ENCODE assay signal across 33 mouse cellular contexts in genomic region chr8:8554691-8555090, GRCm38 (mm10).
"Had no signal": no experiment of that assay in that cellular context is flagged by ENCODE, and none has a peak within 500 bp of the region (broad histone marks: within the 10 kb centered on the region; RNA-seq: fewer than 3 reads in every experiment).

No protein-coding gene starts in this region.

- H3K9me3 ChIP-seq: heart, embryonic 10.5 days; heart, embryonic 15.5 days; hindbrain, embryonic 13.5 days; hindbrain, embryonic 15.5 days; kidney, embryonic 15.5 days had no signal

- H3K4me2 ChIP-seq: heart, embryonic 11.5 days; heart, embryonic 12.5 days; heart, embryonic 13.5 days; heart, embryonic 15.5 days; hindbrain, embryonic 12.5 days; hindbrain, embryonic 13.5 days; hindbrain, embryonic 14.5 days; hindbrain, embryonic 15.5 days; kidney, embryonic 15.5 days had no signal

- DNase-seq: heart, postnatal 10 days; heart, postnatal 14 days; heart, postnatal 36 days; heart, postnatal 4 days; kidney, adult 11 months; kidney, adult 18-20 months; kidney, adult 2 months; kidney, adult 8-10 months; kidney, adult 9 months; kidney, postnatal 10 days; kidney, postnatal 14 days; kidney, postnatal 25 days; kidney, postnatal 36 days; kidney, postnatal 4 days; layer of hippocampus, adult 9-11 months; layer of hippocampus, postnatal 36 days had no signal

- ATAC-seq: hindbrain, embryonic 16.5 days; hindbrain, postnatal 0 days; inflammation-experienced regulatory T-cells, adult 6 months had no signal

- H3K36me3 ChIP-seq: heart, embryonic 10.5 days; heart, embryonic 12.5 days; heart, embryonic 13.5 days; heart, embryonic 15.5 days; hindbrain, embryonic 10.5 days; hindbrain, embryonic 12.5 days; hindbrain, embryonic 13.5 days; hindbrain, embryonic 15.5 days; kidney, embryonic 15.5 days had no signal

- H3K27ac ChIP-seq: heart, embryonic 10.5 days; heart, embryonic 13.5 days; heart, embryonic 15.5 days; hindbrain, embryonic 10.5 days; hindbrain, embryonic 12.5 days; hindbrain, embryonic 13.5 days; hindbrain, embryonic 14.5 days; hindbrain, embryonic 15.5 days; hindbrain, postnatal 0 days; kidney, embryonic 15.5 days; kidney, postnatal 0 days; layer of hippocampus, adult 2 months; left cerebral cortex, adult 2 months had no signal

- H3K4me1 ChIP-seq: heart, embryonic 10.5 days; heart, embryonic 12.5 days; heart, embryonic 13.5 days; heart, embryonic 15.5 days; hindbrain, embryonic 10.5 days; hindbrain, embryonic 12.5 days; hindbrain, embryonic 13.5 days; hindbrain, embryonic 15.5 days had no signal

- H3K9ac ChIP-seq: heart, embryonic 12.5 days; heart, embryonic 13.5 days; heart, embryonic 15.5 days; hindbrain, embryonic 12.5 days; hindbrain, embryonic 13.5 days; hindbrain, embryonic 14.5 days; hindbrain, embryonic 15.5 days; kidney, embryonic 15.5 days had no signal

- H3K27me3 ChIP-seq: heart, embryonic 12.5 days; heart, embryonic 13.5 days; heart, embryonic 15.5 days; hindbrain, embryonic 12.5 days; hindbrain, embryonic 15.5 days had no signal

- H3K4me3 ChIP-seq: heart, embryonic 10.5 days; heart, embryonic 12.5 days; heart, embryonic 13.5 days; heart, embryonic 15.5 days; hindbrain, embryonic 10.5 days; hindbrain, embryonic 12.5 days; hindbrain, embryonic 13.5 days; hindbrain, embryonic 15.5 days; kidney, embryonic 15.5 days; layer of hippocampus, adult 2 months; left cerebral cortex, adult 2 months had no signal
